Mouse (Mus musculus): ENCODE data around the gene Tmem126b. TPM values are rescaled to one million over a fixed set of nuclear protein-coding genes. Genes with fewer than 3 reads are reported as not detected.

The Tmem126b gene
- polyA plus RNA-seq, 1 experiment = 6.7 TPM

GRCm38 (mm10) chr7:90440044-90440443, 35.8 kb downstream of the Tmem126b start:
- Histone ChIP-seq H3K4me3 (no peak overlapping the region), H3K36me3 (ENCODE audit: control insufficient read depth, insufficient read depth) (peaks cover 3% of the 10 kb centered on the region), H3K79me2 (ENCODE audit: control insufficient read depth, insufficient read depth) (peaks cover 15% of the 10 kb centered on the region), H3K27me3 (ENCODE audit: control insufficient read depth, insufficient read depth, insufficient read length) (no peaks in the 10 kb centered on the region), H3ac (ENCODE audit: control insufficient read depth, insufficient read length) (no peak overlapping the region), H3K4me2 (ENCODE audit: low read depth) (no peak overlapping the region)
- no peak for TF ChIP-seq USF1 (IDR thresholded peaks at IDR 0.05; ENCODE audit: low read depth)
- TF ChIP-seq E2F4 (IDR thresholded peaks at IDR 0.05; ENCODE audit: insufficient read depth) = no peak
- no peak for TF ChIP-seq TCF3 (IDR thresholded peaks at IDR 0.05; ENCODE audit: insufficient read length, low read depth)
- no peak for TF ChIP-seq POLR2A (IDR thresholded peaks at IDR 0.05; ENCODE audit: insufficient read length, low read depth)
- TF ChIP-seq MAX (IDR thresholded peaks at IDR 0.05; ENCODE audit: low read depth) = no peak
- no peak for TF ChIP-seq SRF (IDR thresholded peaks at IDR 0.05; ENCODE audit: control insufficient read depth, insufficient read length, low read depth)
- TF ChIP-seq POLR2AphosphoS2 (IDR thresholded peaks at IDR 0.05; ENCODE audit: insufficient read length, low read depth) = no peak
- TF ChIP-seq CEBPB (IDR thresholded peaks at IDR 0.05; ENCODE audit: insufficient read depth, poor library complexity, severe bottlenecking) = no peak
- no peak for TF ChIP-seq TCF12 (IDR thresholded peaks at IDR 0.05; ENCODE audit: insufficient read depth, poor library complexity, severe bottlenecking)
- TF ChIP-seq REST (IDR thresholded peaks at IDR 0.05; ENCODE audit: insufficient read depth, insufficient read length) = no peak
- TF ChIP-seq MYOD1 (IDR thresholded peaks at IDR 0.05; ENCODE audit: control insufficient read depth in 1 of 3, insufficient read length in 2 of 3, low read depth in 2 of 3) = no peak

- Histone ChIP-seq H3K79me2 (ENCODE audit: control insufficient read depth, insufficient read depth) (no peaks in the 10 kb centered on the region), H3K4me2 (ENCODE audit: low read depth) (no peak overlapping the region), H3K4me3 (no peak overlapping the region), H3ac (ENCODE audit: control insufficient read depth, insufficient read length) (no peak overlapping the region), H3K27me3 (ENCODE audit: control insufficient read depth, insufficient read depth, insufficient read length) (peaks cover 17% of the 10 kb centered on the region), H3K36me3 (ENCODE audit: control insufficient read depth, insufficient read depth) (no peaks in the 10 kb centered on the region)
- TF ChIP-seq REST (IDR thresholded peaks at IDR 0.05; ENCODE audit: insufficient read depth, insufficient read length) = no peak
Measured at GRCm38 (mm10) chr7:90432221-90432620, 43.6 kb downstream of the Tmem126b start.

- Histone ChIP-seq H3K36me3 (ENCODE audit: control insufficient read depth, insufficient read depth) (no peaks in the 10 kb centered on the region), H3K4me2 (ENCODE audit: low read depth) (peak overlapping the region; percentile 96), H3K27me3 (ENCODE audit: control insufficient read depth, insufficient read depth, insufficient read length) (peaks cover 17% of the 10 kb centered on the region), H3K4me3 (peak overlapping the region; percentile 25), H3K79me2 (ENCODE audit: control insufficient read depth, insufficient read depth) (no peaks in the 10 kb centered on the region), H3ac (ENCODE audit: control insufficient read depth, insufficient read length) (no peak overlapping the region)
- no peak for TF ChIP-seq SRF (IDR thresholded peaks at IDR 0.05; ENCODE audit: control insufficient read depth, insufficient read length, low read depth)
- no peak for TF ChIP-seq TCF3 (IDR thresholded peaks at IDR 0.05; ENCODE audit: insufficient read length, low read depth)
- no peak for TF ChIP-seq MYOG (IDR thresholded peaks at IDR 0.05; ENCODE audit: control insufficient read depth in 1 of 3, insufficient read depth in 1 of 3, insufficient read length in 2 of 3, low read depth in 2 of 3)
- no peak for TF ChIP-seq CEBPB (IDR thresholded peaks at IDR 0.05; ENCODE audit: insufficient read depth, poor library complexity, severe bottlenecking)
- no peak for TF ChIP-seq MAX (IDR thresholded peaks at IDR 0.05; ENCODE audit: low read depth)
- TF ChIP-seq POLR2A (IDR thresholded peaks at IDR 0.05; ENCODE audit: insufficient read length, low read depth) = no peak
- TF ChIP-seq E2F4 (IDR thresholded peaks at IDR 0.05; ENCODE audit: insufficient read depth) = no peak
- TF ChIP-seq TCF12 (IDR thresholded peaks at IDR 0.05; ENCODE audit: insufficient read depth, poor library complexity, severe bottlenecking) = no peak
- TF ChIP-seq USF1 (IDR thresholded peaks at IDR 0.05; ENCODE audit: low read depth) = no peak
- no peak for TF ChIP-seq REST (IDR thresholded peaks at IDR 0.05; ENCODE audit: insufficient read depth, insufficient read length)
- TF ChIP-seq MYOD1 (IDR thresholded peaks at IDR 0.05; ENCODE audit: control insufficient read depth in 1 of 3, insufficient read length in 2 of 3, low read depth in 2 of 3) = no peak
- TF ChIP-seq POLR2AphosphoS2 (IDR thresholded peaks at IDR 0.05; ENCODE audit: insufficient read length, low read depth) = no peak
Measured at GRCm38 (mm10) chr7:90427006-90427405, 48.8 kb downstream of the Tmem126b start.

GRCm38 (mm10) chr7:90426020-90427001, 49.5 kb downstream of the Tmem126b start, which contains the start of gene Ccdc89:
TSS of gene Ccdc89 (plus strand) at chr7:90426577.
- H3K27me3 ChIP-seq (ENCODE audit: control insufficient read depth, insufficient read depth, insufficient read length) = peaks cover 17% of the 10 kb centered on the region
- peak within 1 kb of the TSS; percentile 25 for H3K4me3 ChIP-seq
- no peak within 1 kb of the TSS for H3ac ChIP-seq (ENCODE audit: control insufficient read depth, insufficient read length)
- peak within 1 kb of the TSS; percentile 96 for H3K4me2 ChIP-seq (ENCODE audit: low read depth)
- H3K79me2 ChIP-seq (ENCODE audit: control insufficient read depth, insufficient read depth) = no peaks in the 10 kb centered on the region
- TF ChIP-seq SRF (IDR thresholded peaks at IDR 0.05; ENCODE audit: control insufficient read depth, insufficient read length, low read depth) (no peak), E2F4 (IDR thresholded peaks at IDR 0.05; ENCODE audit: insufficient read depth) (peak; percentile 12)
- H3K36me3 ChIP-seq (ENCODE audit: control insufficient read depth, insufficient read depth) = no peaks in the 10 kb centered on the region

Other genes starting within 250 kb of the Tmem126b start
- 0.10 TPM for gene Ccdc83, start 210.2 kb downstream of the Tmem126b start, polyA plus RNA-seq (2012; fragmentation: generic; extraction: Trizol)
- gene Sytl2, start 173.7 kb downstream of the Tmem126b start, polyA plus RNA-seq (2012; fragmentation: generic; extraction: Trizol) = 21.2 TPM
- 0.07 TPM for gene Ccdc89, start 49.4 kb downstream of the Tmem126b start, polyA plus RNA-seq (2012; fragmentation: generic; extraction: Trizol)
- 18.0 TPM for gene Crebzf, start 33.3 kb downstream of the Tmem126b start, polyA plus RNA-seq (2012; fragmentation: generic; extraction: Trizol)
- gene Tmem126a, start 18.8 kb downstream of the Tmem126b start, polyA plus RNA-seq (2012; fragmentation: generic; extraction: Trizol) = 119 TPM
- 0.65 TPM for gene Dlg2, start 671 bp upstream of the Tmem126b start, polyA plus RNA-seq (2012; fragmentation: generic; extraction: Trizol)

All from myocyte (in vitro differentiated cells).